Mouse (Mus musculus) myocyte (in vitro differentiated cells): ENCODE data around the gene Tpst2. TPM values are rescaled to one million over a fixed set of nuclear protein-coding genes. Genes with fewer than 3 reads are reported as not detected.

Source experiments
- H3K27me3 ChIP-seq: one replicate; pipeline ENCODE4 v1.6.1; 2011; ENCODE audit not compliant: control insufficient read depth, insufficient read depth, insufficient read length
- H3K36me3 ChIP-seq: one replicate; pipeline ENCODE4 v1.6.1; 2011; ENCODE audit not compliant: control insufficient read depth, insufficient read depth
- H3K4me2 ChIP-seq: one replicate; pipeline ENCODE4 v1.6.1; 2011; ENCODE audit warnings: low read depth, control low read depth
- H3K4me3 ChIP-seq: one replicate; pipeline ENCODE4 v1.5.1; 2011; ENCODE audit warnings: mild to moderate bottlenecking, control low read depth, moderate library complexity
- H3K79me2 ChIP-seq: one replicate; pipeline ENCODE4 v1.6.1; 2011; ENCODE audit not compliant: control insufficient read depth, insufficient read depth
- H3ac ChIP-seq: one replicate; pipeline ENCODE4 v1.6.1; 2011; ENCODE audit not compliant: control insufficient read depth, insufficient read length
- CEBPB ChIP-seq: IDR thresholded peaks from 2 replicates; pipeline ENCODE4 v1.6.1; 2011; ENCODE audit warnings: mild to moderate bottlenecking, moderate library complexity; ENCODE audit not compliant: poor library complexity, insufficient read depth, severe bottlenecking
- E2F4 ChIP-seq: IDR thresholded peaks from one replicate; pipeline ENCODE4 v1.6.1; 2011; ENCODE audit warnings: mild to moderate bottlenecking, control low read depth, moderate library complexity; ENCODE audit not compliant: insufficient read depth
- MAX ChIP-seq: IDR thresholded peaks from one replicate; pipeline ENCODE4 v1.6.1; 2011; ENCODE audit warnings: low read depth, mild to moderate bottlenecking, control low read depth
- MYOD1 ChIP-seq, 3 experiments: IDR thresholded peaks; one replicate each; pipeline ENCODE4 v1.6.1; 2011; ENCODE audit warnings: control low read depth in 2 of 3, low read depth in 2 of 3, mild to moderate bottlenecking in 2 of 3, moderate library complexity in 1 of 3; ENCODE audit not compliant: insufficient read length in 2 of 3, control insufficient read depth in 1 of 3
- MYOG ChIP-seq, 3 experiments: IDR thresholded peaks; one replicate each; pipeline ENCODE4 v1.6.1; 2011; ENCODE audit warnings: control low read depth in 2 of 3, low read depth in 2 of 3, mild to moderate bottlenecking in 2 of 3; ENCODE audit not compliant: insufficient read length in 2 of 3, control insufficient read depth in 1 of 3, insufficient read depth in 1 of 3
- POLR2A ChIP-seq: IDR thresholded peaks from one replicate; pipeline ENCODE4 v1.6.1; 2011; ENCODE audit warnings: low read depth, mild to moderate bottlenecking, control low read depth, moderate library complexity; ENCODE audit not compliant: insufficient read length
- POLR2AphosphoS2 ChIP-seq: IDR thresholded peaks from one replicate; pipeline ENCODE4 v1.6.1; 2011; ENCODE audit warnings: low read depth, control low read depth; ENCODE audit not compliant: insufficient read length
- REST ChIP-seq: IDR thresholded peaks from one replicate; pipeline ENCODE4 v1.6.1; 2011; ENCODE audit warnings: mild to moderate bottlenecking, control low read depth, moderate library complexity; ENCODE audit not compliant: insufficient read depth, insufficient read length
- SRF ChIP-seq: IDR thresholded peaks from one replicate; pipeline ENCODE4 v1.6.1; 2011; ENCODE audit warnings: low read depth; ENCODE audit not compliant: control insufficient read depth, insufficient read length
- TCF12 ChIP-seq: IDR thresholded peaks from one replicate; pipeline ENCODE4 v1.6.1; 2011; ENCODE audit warnings: mild to moderate bottlenecking, control low read depth; ENCODE audit not compliant: poor library complexity, insufficient read depth, severe bottlenecking
- TCF3 ChIP-seq: IDR thresholded peaks from one replicate; pipeline ENCODE4 v1.6.1; 2011; ENCODE audit warnings: low read depth, control low read depth; ENCODE audit not compliant: insufficient read length
- USF1 ChIP-seq: IDR thresholded peaks from one replicate; pipeline ENCODE4 v1.6.1; 2011; ENCODE audit warnings: low read depth, mild to moderate bottlenecking, control low read depth, moderate library complexity
- polyA plus RNA-seq: library from polyadenylated mRNA; unstranded; fragments of >200 nt; fragmentation: generic; extraction: Trizol; gene quantifications from one replicate; pipeline ENCODE4 v1.2.1, GENCODE M21; 2012; ENCODE audit warnings: missing spikeins

The Tpst2 gene
- polyA plus RNA-seq, 1 experiment = 94.7 TPM

DNA sequence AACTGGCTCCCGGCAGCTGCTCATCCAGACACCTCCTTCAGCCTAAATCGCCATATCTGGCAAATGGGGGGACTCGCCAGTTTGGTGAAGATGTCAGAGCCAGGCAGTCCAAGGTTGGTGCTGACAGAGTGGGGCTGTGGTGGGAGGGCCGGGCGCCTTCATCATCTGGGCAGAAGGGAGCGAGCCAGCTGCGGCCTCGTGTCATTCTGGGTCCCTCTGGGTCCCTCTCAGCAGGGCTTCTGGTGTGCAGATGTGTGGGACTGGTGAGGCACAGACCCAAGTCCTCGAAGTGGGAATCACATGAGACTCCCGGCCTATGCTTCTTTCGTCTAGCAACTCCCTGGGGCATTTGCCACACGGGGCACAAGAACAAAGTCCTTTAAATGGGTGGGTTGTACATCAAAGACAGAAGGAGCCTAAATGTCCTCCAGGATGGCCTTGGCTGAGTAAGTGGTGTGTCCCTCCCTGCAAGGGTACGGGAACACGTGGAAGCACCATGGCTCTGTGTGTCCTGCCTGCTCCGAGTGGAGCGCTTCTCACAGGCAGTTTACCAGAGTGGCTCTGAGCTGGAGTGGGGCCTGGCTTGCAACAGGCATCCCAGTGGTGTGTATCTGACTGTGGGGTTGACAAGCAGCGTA is 16.0 kb downstream of the Tpst2 start:
- no peaks in the 10 kb centered on the region for H3K36me3 ChIP-seq
- no peak overlapping the region for H3K4me2 ChIP-seq
- H3K79me2 ChIP-seq = peaks cover 100% of the 10 kb centered on the region
- TF ChIP-seq REST (no peak), TCF3 (no peak), USF1 (no peak), MYOG (IDR thresholded peaks at IDR 0.05; ENCODE audit: control insufficient read depth in 1 of 3, insufficient read depth in 1 of 3, insufficient read length in 2 of 3, low read depth in 2 of 3) (no peak), POLR2A (no peak), MYOD1 (IDR thresholded peaks at IDR 0.05; ENCODE audit: control insufficient read depth in 1 of 3, insufficient read length in 2 of 3, low read depth in 2 of 3) (no peak), TCF12 (no peak), E2F4 (no peak), MAX (no peak), CEBPB (no peak), POLR2AphosphoS2 (no peak), SRF (no peak)
- H3K4me3 ChIP-seq = no peak overlapping the region
- H3ac ChIP-seq = no peak overlapping the region
- H3K27me3 ChIP-seq = no peaks in the 10 kb centered on the region

DNA sequence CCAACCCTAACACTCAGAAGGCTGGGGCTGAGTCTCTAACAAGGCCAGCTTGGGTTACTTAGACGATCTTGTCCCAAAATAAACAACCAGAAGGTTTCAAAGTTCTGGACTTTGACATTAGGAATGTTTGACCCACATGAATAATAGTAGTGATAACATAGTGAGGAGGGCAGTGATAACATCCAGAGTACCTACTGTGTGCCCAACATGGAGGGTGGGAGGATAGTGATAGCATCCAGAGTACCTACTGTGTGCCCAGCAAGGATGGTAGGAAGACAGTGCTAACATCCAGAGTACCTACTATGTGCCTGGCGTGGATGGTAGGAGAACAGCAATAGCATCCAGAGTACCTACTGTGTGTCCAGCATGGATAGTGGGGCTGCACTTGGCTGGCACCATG is 17.3 kb downstream of the Tpst2 start:
- no peak overlapping the region for H3ac ChIP-seq

DNA sequence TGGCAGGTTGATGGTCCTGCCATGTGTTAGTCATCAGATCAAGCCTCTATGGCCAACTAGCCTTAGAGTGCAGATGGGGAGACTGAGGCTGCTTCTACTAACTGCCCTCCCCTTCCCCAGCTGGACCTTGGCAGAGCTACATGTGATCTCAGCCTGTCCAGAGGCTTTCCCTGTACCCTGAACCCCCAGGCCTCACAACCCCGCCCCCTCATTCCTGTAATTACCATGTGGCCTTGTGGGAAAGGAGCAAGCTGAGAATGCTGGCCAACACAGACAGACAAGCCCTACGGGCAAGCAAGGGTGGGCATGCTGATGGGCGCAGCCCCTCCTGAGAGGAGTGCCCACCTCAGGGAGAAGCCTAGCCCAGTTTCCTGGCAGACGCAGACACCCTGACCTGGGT is 18.2 kb downstream of the Tpst2 start:
- Histone ChIP-seq H3K4me2 (peak overlapping the region; percentile 70), H3K27me3 (no peaks in the 10 kb centered on the region), H3K4me3 (no peak overlapping the region), H3K36me3 (no peaks in the 10 kb centered on the region), H3K79me2 (peaks cover 100% of the 10 kb centered on the region), H3ac (no peak overlapping the region)
- TF ChIP-seq CEBPB (no peak), USF1 (no peak), MAX (no peak), TCF3 (no peak), POLR2AphosphoS2 (no peak), TCF12 (no peak), SRF (no peak), POLR2A (no peak), E2F4 (no peak), REST (no peak), MYOD1 (IDR thresholded peaks at IDR 0.05; ENCODE audit: control insufficient read depth in 1 of 3, insufficient read length in 2 of 3, low read depth in 2 of 3) (no peak), MYOG (IDR thresholded peaks at IDR 0.05; ENCODE audit: control insufficient read depth in 1 of 3, insufficient read depth in 1 of 3, insufficient read length in 2 of 3, low read depth in 2 of 3) (no peak)

More for the DNA sequence above, 17.3 kb downstream of the Tpst2 start:
- Histone ChIP-seq H3K4me3 (no peak overlapping the region), H3K4me2 (no peak overlapping the region), H3K36me3 (no peaks in the 10 kb centered on the region), H3K79me2 (peaks cover 100% of the 10 kb centered on the region), H3K27me3 (no peaks in the 10 kb centered on the region)
- TF ChIP-seq REST (no peak), E2F4 (no peak), MAX (no peak), POLR2AphosphoS2 (no peak), MYOD1 (IDR thresholded peaks at IDR 0.05; ENCODE audit: control insufficient read depth in 1 of 3, insufficient read length in 2 of 3, low read depth in 2 of 3) (no peak), TCF3 (no peak)

DNA sequence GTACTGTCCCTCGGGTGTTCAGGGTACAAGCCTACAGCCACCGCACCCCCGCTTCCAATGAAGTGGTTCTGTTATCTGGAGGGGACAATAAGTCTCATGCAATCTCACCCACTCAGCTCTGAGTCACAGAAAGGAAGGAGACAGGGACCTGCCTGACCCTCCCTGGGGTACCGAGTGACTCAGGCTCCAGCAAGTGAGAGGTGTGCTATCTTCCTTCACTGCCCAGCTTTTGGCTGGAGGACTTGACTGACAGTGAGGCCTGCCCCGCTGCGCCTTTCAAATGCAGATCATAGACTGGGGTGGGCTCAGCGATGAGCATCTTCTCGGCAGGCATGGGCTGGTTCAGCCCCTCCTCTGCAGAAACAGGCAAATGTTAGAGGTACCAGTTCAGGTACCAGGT is 18.7 kb downstream of the Tpst2 start:
- Histone ChIP-seq H3K4me2 (peak overlapping the region; percentile 70), H3ac (no peak overlapping the region), H3K27me3 (no peaks in the 10 kb centered on the region), H3K36me3 (no peaks in the 10 kb centered on the region), H3K4me3 (no peak overlapping the region), H3K79me2 (peaks cover 100% of the 10 kb centered on the region)
- TF ChIP-seq CEBPB (no peak), MYOG (IDR thresholded peaks at IDR 0.05; ENCODE audit: control insufficient read depth in 1 of 3, insufficient read depth in 1 of 3, insufficient read length in 2 of 3, low read depth in 2 of 3) (no peak), SRF (no peak), REST (no peak), E2F4 (no peak), TCF3 (no peak), USF1 (no peak), POLR2A (peak; percentile 3), MYOD1 (IDR thresholded peaks at IDR 0.05; ENCODE audit: control insufficient read depth in 1 of 3, insufficient read length in 2 of 3, low read depth in 2 of 3) (peak in 2 of 3 experiments; percentile 32 to 70), TCF12 (no peak), POLR2AphosphoS2 (no peak), MAX (no peak)

DNA sequence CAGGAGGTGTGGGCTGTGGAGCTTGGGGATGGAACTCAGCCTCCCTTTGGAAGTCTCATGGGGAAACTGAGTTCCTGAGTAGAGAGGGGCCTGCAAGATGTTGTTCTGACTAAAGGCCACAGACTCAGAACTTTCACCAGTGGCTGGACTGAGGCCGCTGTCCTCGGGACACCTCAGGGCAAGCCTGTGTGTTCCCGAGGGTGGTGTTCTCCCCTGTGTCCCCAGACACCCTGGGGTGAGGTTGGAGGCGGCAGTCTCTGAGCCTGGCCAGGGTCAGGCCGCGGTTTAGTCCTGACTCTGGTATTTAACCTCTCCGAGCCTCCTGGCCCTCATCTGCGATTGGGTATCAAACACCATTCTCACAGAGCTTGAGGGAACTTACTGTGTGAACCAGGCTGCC is 19.1 kb downstream of the Tpst2 start:
- H3K27me3 ChIP-seq = no peaks in the 10 kb centered on the region
- peaks cover 100% of the 10 kb centered on the region for H3K79me2 ChIP-seq
- no peak overlapping the region for H3ac ChIP-seq
- H3K4me3 ChIP-seq = no peak overlapping the region
- H3K36me3 ChIP-seq = no peaks in the 10 kb centered on the region
- peak overlapping the region; percentile 70 for H3K4me2 ChIP-seq
- no peak for TF ChIP-seq POLR2A
- TF ChIP-seq SRF = no peak
- TF ChIP-seq POLR2AphosphoS2 = no peak
- TF ChIP-seq CEBPB = no peak
- no peak for TF ChIP-seq MYOG (IDR thresholded peaks at IDR 0.05; ENCODE audit: control insufficient read depth in 1 of 3, insufficient read depth in 1 of 3, insufficient read length in 2 of 3, low read depth in 2 of 3)
- TF ChIP-seq E2F4 = no peak
- no peak for TF ChIP-seq MAX
- no peak for TF ChIP-seq USF1
- TF ChIP-seq TCF3 = no peak
- TF ChIP-seq REST = no peak
- TF ChIP-seq MYOD1 (IDR thresholded peaks at IDR 0.05; ENCODE audit: control insufficient read depth in 1 of 3, insufficient read length in 2 of 3, low read depth in 2 of 3) = no peak
- no peak for TF ChIP-seq TCF12
